Mouse (Mus musculus) heart, embryonic 13.5 days (tissue): ENCODE data around the gene Rrbp1. TPM values are rescaled to one million over a fixed set of nuclear protein-coding genes. Genes with fewer than 3 reads are reported as not detected.

Experiments
- ATAC-seq: fragments of 200-750 bp; cut with Nextera tagmentation; 2 replicates; pipeline ENCODE4 v1.8.0; 2017; ENCODE audit warnings: moderate TSS enrichment; ENCODE audit not compliant: insufficient number of reproducible peaks, low FRiP score, low TSS enrichment; ENCODE audit errors: extremely low read depth
- H3K27ac ChIP-seq: fragments of 300-500 bp; sonication (generic); replicated peaks from 2 replicates; pipeline ENCODE4 v1.5.1; 2015; ENCODE audit warnings: moderate library complexity, mild to moderate bottlenecking, inconsistent platforms
- H3K27me3 ChIP-seq: fragments of 300-500 bp; sonication (generic); replicated peaks from 2 replicates; pipeline ENCODE4 v1.6.1; 2015; ENCODE audit warnings: mild to moderate bottlenecking, inconsistent platforms
- H3K36me3 ChIP-seq: fragments of 300-500 bp; sonication (generic); 2 replicates; pipeline ENCODE4 v1.6.1; 2015; ENCODE audit warnings: mild to moderate bottlenecking, inconsistent platforms
- H3K4me1 ChIP-seq: fragments of 300-500 bp; sonication (generic); 2 replicates; pipeline ENCODE4 v1.6.1; 2015; ENCODE audit warnings: inconsistent platforms
- H3K4me2 ChIP-seq: fragments of 300-500 bp; sonication (generic); 2 replicates; pipeline ENCODE4 v1.6.1; 2015; ENCODE audit warnings: inconsistent platforms, mild to moderate bottlenecking, moderate library complexity
- H3K4me3 ChIP-seq: fragments of 300-500 bp; sonication (generic); 2 replicates; pipeline ENCODE4 v1.5.1; 2015; ENCODE audit warnings: moderate library complexity, mild to moderate bottlenecking, inconsistent platforms
- H3K9ac ChIP-seq: fragments of 300-500 bp; sonication (generic); 2 replicates; pipeline ENCODE4 v1.6.1; 2015; ENCODE audit warnings: inconsistent platforms, mild to moderate bottlenecking, moderate library complexity
- H3K9me3 ChIP-seq: fragments of 300-500 bp; sonication (generic); 2 replicates; pipeline ENCODE4 v1.6.1; 2016; ENCODE audit warnings: inconsistent platforms
- WGBS: fragments of 180-500 bp; shearing (Covaris S2); methylation state at CpG from one replicate; pipeline ENCODE4 v1.1.7; 2015; ENCODE audit warnings: mixed read lengths; 5-methylcytosine and 5-hydroxymethylcytosine counted together
- polyA plus RNA-seq: library from polyadenylated mRNA; unstranded; fragments of >200 nt; fragmentation: Nextera tagmentation; extraction: Ambion mirVana; gene quantifications from 2 replicates; pipeline ENCODE4 v1.2.1, GENCODE M21; 2015

Rrbp1 gene
- polyA plus RNA-seq, 1 experiment from 2014 or later, result 65.1 TPM

DNA sequence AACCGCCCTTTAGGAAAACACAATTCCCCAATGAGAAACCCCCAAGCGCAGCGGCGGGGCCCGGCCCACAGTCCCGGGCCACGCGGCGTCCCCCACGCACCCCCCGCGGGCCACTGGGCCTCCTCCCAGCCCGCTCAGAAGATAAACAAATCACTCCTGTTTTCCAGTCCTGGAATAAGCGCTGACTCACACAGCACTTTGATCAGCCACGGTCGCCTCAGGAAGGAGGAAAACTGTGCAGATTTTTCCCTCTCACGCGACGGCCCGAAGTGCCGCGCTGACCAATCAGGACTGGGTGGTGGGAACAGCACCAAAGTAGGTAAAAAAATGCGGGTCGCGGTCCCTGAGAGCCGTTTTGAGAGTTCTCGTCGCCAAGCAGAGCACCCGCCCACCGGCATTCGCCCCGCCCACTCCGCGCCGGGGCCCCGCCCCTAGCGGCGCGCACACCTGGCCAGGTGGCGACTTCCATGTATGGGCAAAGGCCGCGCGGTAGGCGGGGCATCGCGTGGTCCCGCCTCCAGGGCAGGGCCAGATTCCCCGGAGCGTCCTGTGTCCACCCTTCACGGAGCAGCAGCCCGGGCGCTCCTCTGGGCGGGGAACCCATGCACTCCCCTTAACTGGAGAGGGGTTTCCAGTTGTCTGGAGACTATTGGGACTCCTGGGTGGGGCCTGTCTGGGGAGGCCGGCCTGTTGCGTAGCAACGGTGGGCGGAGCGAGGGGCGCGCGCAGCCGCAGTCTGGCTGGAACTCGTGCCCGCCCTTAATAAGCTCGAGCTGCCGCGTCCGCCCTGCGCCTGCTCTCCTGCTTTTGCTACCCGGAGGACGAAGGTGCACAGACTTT is 96.1 kb downstream of the Rrbp1 start, which contains the start of gene Dstn:
Gene Dstn, plus strand, starts transcription at position 561 of the 840 bp plus-strand sequence.
- ATAC-seq, result peak; percentile 96
- Histone ChIP-seq H3K4me2 (peak within 1 kb of the TSS; percentile 69), H3K36me3 (no peaks in the 10 kb centered on the region), H3K9me3 (no peaks in the 10 kb centered on the region), H3K27me3 (no peaks in the 10 kb centered on the region), H3K9ac (peak within 1 kb of the TSS; percentile 98), H3K4me3 (peak within 1 kb of the TSS; percentile 95), H3K27ac (peak within 1 kb of the TSS; percentile 100), H3K4me1 (peaks cover 32% of the 10 kb centered on the region)
- under 1% methylated on average over 70 of the region's 71 CpGs for WGBS

DNA sequence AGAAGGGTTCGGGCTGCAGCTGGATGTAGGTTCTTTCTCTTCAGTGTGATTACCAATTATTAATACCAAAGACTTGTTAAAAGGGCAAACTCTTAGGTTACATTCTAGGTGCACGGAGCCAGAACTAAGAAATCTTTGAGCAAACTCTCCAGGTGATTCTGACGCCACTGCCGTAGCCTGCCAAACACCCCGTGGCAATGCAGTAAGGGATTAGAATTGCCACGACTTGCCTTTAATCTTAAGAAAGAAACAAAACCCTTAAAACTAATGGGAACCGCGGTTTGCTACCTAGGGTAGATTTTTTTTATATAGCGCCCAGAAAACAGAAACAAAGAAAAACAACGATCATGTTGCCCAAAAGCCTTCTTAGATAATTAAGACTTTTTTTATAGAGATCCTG is 96.8 kb downstream of the Rrbp1 start:
- 6% methylated on average over 10 of the region's 10 CpGs for WGBS
- H3K4me3 ChIP-seq, result peak overlapping the region; percentile 95
- no peaks in the 10 kb centered on the region for H3K36me3 ChIP-seq
- peaks cover 25% of the 10 kb centered on the region for H3K4me1 ChIP-seq
- H3K4me2 ChIP-seq, result peak overlapping the region; percentile 69
- H3K27me3 ChIP-seq, result no peaks in the 10 kb centered on the region
- no peaks in the 10 kb centered on the region for H3K9me3 ChIP-seq
- no peak for ATAC-seq
- peak overlapping the region; percentile 100 for H3K27ac ChIP-seq
- H3K9ac ChIP-seq, result peak overlapping the region; percentile 98

DNA sequence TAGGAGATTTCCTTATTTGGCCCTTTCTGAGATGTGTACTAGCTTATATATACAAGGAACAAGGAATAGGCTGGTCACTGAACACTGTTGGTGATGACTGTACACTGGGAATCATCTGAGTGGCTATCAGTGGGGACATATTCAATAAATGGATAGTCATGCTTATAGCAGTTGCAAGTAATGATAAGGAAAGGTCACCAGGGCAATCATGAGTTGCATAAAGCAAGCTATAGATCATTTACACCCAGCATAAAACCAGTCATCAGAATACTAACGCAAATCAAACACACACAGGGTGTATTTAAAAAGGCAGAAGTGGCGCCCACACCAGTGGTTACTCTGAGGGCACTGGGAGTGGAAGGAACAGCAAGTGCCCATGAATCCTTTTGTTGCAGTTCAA is 98.9 kb downstream of the Rrbp1 start:
- WGBS, result 87% methylated on average over 2 of the region's 2 CpGs
- no peak for ATAC-seq
- Histone ChIP-seq H3K9ac (no peak overlapping the region), H3K36me3 (no peaks in the 10 kb centered on the region), H3K4me2 (no peak overlapping the region), H3K27ac (no peak overlapping the region), H3K4me3 (no peak overlapping the region), H3K4me1 (peaks cover 4% of the 10 kb centered on the region), H3K9me3 (no peaks in the 10 kb centered on the region), H3K27me3 (no peaks in the 10 kb centered on the region)

DNA sequence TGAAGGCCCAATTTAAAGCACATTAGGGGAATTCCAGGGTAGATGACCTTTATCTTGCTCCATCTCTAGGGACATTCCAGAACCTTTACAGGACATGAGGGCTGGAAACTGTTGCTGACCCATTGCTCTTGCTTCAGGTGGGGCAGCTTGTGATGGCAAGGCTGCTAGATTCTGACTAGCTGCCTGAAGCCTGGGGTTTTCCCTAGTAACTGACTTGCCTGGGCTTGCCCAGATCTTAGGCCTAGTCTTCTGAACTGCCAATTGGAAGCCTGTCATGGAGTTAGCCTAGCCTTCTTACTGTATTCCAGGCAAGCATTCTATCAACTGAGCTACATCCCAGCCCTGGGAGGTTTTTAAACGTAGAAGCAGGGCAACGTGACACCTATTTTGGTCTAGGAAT is 101.8 kb downstream of the Rrbp1 start:
- 76% methylated on average over 2 of the region's 2 CpGs for WGBS
- no peak for ATAC-seq

DNA sequence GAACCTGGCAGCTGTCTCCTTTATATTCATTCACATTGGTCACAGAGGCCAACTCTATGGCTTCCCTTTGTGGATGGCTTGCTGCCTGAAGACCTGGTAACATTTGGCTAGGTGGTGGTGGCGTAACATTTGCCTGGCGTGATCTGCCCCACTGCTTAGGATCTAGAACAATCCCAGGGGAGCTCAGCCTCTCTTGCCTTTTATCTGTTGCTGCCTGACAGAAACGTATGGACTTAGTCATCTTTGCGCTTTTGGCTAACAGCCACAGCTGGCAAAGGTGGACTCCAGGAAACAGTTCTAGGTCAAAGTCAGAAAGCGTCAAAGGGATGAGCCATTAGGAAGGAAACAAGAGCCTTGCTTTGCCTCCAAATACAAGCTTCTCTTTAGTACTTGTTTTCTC is 106.2 kb downstream of the Rrbp1 start:
- Histone ChIP-seq H3K27ac (no peak overlapping the region), H3K4me2 (no peak overlapping the region), H3K4me3 (no peak overlapping the region), H3K36me3 (no peaks in the 10 kb centered on the region), H3K9me3 (no peaks in the 10 kb centered on the region), H3K4me1 (peaks cover 11% of the 10 kb centered on the region), H3K27me3 (no peaks in the 10 kb centered on the region), H3K9ac (no peak overlapping the region)
- ATAC-seq, result no peak
- WGBS, result 64% methylated on average over 5 of the region's 5 CpGs

More for the DNA sequence above, 101.8 kb downstream of the Rrbp1 start:
- Histone ChIP-seq H3K27me3 (no peaks in the 10 kb centered on the region), H3K4me1 (peaks cover 6% of the 10 kb centered on the region), H3K4me2 (no peak overlapping the region), H3K9me3 (no peaks in the 10 kb centered on the region), H3K4me3 (no peak overlapping the region), H3K36me3 (no peaks in the 10 kb centered on the region), H3K27ac (no peak overlapping the region), H3K9ac (no peak overlapping the region)

DNA sequence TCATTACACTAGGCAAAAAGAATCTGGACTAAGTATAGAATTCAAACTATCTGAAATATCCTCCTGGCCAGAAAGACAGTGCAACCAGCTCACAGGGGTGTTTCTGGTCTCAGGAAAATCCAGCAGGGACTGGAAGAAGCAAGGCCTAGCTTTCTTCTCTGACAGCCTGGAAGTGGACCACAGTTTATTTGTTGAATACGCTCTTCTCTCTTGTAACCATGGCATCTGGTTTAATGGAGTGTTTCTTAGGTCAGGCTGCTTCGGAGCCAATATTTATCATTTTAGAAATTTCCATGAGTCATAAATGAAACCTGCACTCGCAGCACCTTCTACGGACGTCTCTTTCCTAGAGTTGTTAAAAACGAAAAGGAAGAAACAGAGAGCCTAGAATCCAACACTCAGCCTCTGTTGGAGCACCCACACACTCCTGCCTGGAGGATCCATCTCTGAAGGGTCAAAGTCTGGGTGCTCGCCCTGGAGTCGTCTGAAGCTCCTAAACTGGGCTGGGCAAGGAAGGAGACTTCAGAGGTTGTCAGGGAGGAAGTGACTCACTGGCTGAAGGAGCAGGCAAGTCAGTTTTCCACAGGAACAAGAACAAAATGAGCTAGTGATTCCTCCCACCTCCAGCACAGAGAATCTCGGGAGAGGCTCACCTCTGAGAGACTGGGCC is 107.6 kb downstream of the Rrbp1 start:
- Histone ChIP-seq H3K27me3 (no peaks in the 10 kb centered on the region), H3K27ac (peak overlapping the region; percentile 32; the same call in 1 of the 2 replicates), H3K36me3 (no peaks in the 10 kb centered on the region), H3K4me3 (no peak overlapping the region), H3K4me2 (no peak overlapping the region), H3K9ac (no peak overlapping the region), H3K9me3 (no peaks in the 10 kb centered on the region), H3K4me1 (peaks cover 11% of the 10 kb centered on the region)
- ATAC-seq, result no peak
- WGBS, result 59% methylated on average over 9 of the region's 9 CpGs

DNA sequence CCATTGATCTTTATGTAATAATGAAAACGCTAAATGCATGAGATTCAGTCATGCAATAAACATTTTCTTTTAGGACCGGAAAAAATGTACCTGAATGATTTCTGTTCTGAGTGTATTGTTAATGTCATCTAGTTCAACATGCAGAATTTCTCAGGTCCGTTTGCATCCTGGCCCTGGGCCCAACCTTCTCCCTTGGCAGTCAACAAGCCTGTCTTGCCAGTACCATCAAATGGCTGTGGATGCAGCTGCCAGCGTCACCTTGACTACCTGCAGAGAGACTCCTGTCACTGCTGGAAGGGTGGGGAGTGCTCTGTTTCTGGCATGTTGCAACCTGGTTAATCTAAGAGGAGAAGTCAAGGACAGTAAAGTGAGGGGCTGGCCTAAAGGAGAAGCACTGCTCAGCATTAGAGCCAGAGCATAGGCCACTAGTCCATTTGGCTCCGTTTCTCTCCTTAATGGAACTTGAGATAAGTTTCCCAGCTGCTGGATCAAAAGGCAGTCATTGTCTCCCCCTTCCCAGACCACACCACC is 110.2 kb downstream of the Rrbp1 start:
- 63% methylated on average over 5 of the region's 5 CpGs for WGBS
- no peak for ATAC-seq
- Histone ChIP-seq H3K4me2 (no peak overlapping the region), H3K9me3 (no peaks in the 10 kb centered on the region), H3K4me3 (no peak overlapping the region), H3K27ac (no peak overlapping the region), H3K4me1 (peaks cover 11% of the 10 kb centered on the region), H3K9ac (no peak overlapping the region), H3K36me3 (no peaks in the 10 kb centered on the region), H3K27me3 (no peaks in the 10 kb centered on the region)

DNA sequence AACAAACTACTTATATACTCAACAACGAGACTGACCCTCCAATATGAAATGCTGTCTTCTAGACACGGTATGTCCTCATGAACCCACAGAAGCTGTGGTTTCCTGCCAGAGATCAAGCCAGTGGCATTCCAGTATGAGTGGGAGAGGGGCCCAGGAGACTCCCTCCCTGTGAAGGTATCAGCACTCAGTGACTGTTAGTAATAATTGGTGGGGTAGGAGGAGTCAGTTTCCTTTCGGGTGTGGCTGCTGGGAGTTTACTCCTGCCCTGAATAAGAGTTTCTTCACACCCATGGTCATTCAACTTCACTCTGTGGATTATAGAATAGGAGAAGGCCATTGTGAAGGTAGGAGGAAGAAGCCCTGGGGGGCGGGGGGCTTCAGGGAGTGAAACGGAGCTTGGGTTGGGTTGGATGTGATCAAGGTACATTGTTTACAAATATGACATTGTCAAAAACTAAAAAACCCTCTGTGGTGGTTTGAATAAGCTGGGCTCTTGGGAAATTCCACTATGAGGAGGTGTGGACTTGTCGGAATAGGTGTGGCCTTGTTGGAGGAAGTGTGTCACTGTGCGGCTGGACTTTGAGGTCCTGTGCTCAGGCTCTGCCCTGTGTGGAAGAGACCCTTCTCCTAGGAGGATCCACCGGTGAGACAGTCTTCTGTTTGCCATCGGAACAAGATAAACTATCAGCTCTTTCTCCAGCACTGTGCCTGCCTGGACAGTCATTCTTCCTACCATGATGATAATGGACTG is 111.4 kb downstream of the Rrbp1 start:
- ATAC-seq, result no peak
- H3K9ac ChIP-seq, result no peak overlapping the region
- no peaks in the 10 kb centered on the region for H3K27me3 ChIP-seq
- 66% methylated on average over 9 of the region's 9 CpGs for WGBS
- H3K4me1 ChIP-seq, result peaks cover 6% of the 10 kb centered on the region; the same call in 1 of the 2 replicates
- no peaks in the 10 kb centered on the region for H3K36me3 ChIP-seq
- no peak overlapping the region for H3K27ac ChIP-seq
- no peaks in the 10 kb centered on the region for H3K9me3 ChIP-seq
- H3K4me2 ChIP-seq, result no peak overlapping the region
- H3K4me3 ChIP-seq, result no peak overlapping the region

Other genes with a start within 250 kb of the Rrbp1 start
- 1.5 and 1.8 TPM in 2 replicates for gene Bfsp1, start 148.1 kb downstream of the Rrbp1 start, polyA plus RNA-seq
- 860 and 905 TPM in 2 replicates for gene Dstn, start 95.9 kb downstream of the Rrbp1 start, polyA plus RNA-seq
- gene Banf2, start 21.8 kb upstream of the Rrbp1 start, polyA plus RNA-seq, result not detected in 2 replicates